Mouse (Mus musculus) R1 (cell line): ENCODE data around the gene Cdc27.

Experiments
- DNase-seq: peaks from one replicate; pipeline ENCODE4 v3.0.0-alpha.2; 2018; ENCODE audit warnings: low read depth, low spot score

Cdc27 gene

DNA sequence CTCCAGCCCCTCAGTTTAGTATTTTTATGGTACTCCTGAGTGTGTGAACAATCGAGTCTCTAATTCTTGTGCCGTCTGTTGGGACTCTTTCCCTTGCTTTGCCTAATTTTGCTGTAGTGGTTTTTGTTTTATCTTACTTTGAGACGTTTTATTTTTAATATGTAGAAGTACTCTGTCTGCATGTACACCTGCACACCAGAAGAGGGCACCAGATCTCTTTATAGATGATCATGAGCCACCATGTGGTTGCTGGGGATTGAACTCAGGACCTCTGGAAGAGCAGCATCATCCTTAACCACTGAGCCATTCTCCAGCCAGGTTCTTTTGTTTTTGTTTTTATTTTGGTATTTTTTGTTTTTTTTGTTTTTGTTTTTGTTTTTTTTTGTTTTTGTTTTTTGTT is 62.1 kb downstream of the Cdc27 start:
- peak; percentile 28 for DNase-seq

DNA sequence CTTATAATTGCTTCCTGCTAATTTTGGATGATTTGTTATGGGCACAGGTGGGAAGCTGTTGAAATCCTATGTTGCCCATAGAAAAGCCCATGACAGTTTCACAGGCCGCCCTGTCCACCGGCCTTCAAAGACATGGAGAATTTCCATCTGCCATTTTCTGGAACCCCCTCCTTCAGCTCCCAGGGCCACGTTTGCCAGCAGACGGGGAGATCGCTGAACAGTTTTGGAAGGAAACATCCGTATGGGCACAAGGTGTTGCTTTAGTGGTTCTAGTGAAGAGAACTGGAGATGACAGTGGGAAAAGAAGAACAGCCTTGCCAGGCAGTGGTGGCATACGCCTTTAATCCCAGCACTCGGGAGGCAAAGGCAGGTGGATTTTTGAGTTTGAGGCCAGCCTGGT is 68.4 kb downstream of the Cdc27 start:
- no peak for DNase-seq

DNA sequence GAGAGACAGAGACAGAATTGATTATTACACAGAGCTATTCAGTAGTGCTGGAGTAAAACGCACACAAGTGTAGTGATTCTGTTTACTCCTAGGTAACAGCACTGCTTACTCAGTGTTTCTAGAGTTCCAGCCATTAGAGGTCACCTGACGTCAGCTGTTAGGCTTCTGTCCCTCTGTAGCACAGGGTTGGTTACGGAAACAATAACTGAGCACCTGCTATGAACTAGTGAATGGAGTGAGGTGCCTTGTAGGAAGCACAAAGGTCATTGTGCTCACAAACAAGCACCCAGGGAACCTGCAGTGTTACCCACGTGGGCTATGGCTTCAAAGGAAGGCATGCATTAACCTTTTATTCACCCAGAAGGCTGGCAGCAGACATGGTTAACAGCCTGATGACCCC is 70.9 kb downstream of the Cdc27 start:
- peak; percentile 19 for DNase-seq

DNA sequence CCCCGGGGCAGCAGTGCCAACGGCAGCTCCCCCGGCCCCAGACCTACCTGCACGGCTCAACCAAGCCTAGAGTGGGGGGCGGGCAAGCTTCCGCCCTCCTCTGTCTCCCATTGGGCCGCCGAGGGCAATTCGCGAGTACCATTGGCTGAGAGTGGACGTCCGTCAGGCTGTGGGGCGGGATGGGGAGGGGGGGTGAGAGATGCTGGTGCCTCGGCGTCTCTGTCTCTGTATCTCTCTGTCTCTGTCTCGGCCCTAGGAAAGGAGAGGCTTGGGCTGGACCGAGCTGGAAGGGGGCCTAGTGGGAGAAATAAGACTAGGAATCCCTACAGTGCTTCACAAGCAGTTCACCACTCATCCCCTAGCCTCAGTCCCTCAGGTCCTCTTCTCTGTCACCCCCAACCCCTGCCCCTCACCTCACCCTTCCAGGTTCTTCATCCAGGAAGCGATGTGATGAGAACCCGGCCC is 81.0 kb downstream of the Cdc27 start:
- DNase-seq = peak; percentile 96

DNA sequence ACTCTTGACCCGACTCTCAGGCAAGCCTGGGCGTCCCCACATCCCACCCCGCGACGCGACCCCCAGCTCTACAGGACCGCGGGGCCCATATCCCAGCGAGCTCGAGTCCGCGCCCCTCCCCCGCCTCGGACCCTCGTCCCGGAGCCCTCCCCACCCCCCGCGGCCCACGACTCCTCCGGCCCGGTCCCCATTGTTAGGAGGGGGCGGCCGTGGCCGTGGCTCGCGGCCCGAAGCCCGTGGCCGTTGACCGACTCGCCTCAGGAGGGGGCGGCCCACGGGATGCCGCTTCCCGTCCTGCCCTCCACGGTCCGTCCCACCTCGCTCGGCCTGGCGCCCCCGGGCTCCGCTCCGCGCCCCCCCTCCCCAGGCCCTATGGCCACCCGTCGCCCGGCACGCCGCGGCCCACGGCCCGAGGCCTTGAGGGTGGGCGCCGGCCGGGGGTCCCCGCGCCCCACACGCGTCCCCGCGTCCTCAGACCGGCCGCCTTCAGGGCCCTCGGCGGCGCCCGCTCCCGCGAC is 81.6 kb downstream of the Cdc27 start, which contains the start of gene Kansl1:
Gene Kansl1 (minus strand): TSS at position 111 of the 518 bp plus-strand sequence.
- no peak for DNase-seq

DNA sequence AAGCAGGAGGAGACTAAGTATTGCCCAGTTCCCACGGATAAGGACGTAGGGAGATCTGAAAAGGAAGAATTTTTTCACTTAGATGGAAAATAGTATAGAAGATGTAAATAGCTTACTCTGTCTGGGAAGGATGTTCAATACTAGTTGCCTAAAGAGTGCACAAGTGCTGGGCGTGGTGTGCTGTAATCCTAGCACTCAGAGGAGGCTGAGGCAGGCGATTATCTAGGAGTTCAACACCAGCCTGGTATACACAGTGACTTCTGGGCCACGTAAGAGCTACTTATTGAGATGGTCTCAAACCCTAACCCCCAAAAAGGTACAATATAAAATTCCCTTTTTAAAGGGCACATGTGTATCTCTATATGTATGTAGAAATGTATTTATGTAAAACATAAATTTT is 82.7 kb downstream of the Cdc27 start:
- no peak for DNase-seq

DNA sequence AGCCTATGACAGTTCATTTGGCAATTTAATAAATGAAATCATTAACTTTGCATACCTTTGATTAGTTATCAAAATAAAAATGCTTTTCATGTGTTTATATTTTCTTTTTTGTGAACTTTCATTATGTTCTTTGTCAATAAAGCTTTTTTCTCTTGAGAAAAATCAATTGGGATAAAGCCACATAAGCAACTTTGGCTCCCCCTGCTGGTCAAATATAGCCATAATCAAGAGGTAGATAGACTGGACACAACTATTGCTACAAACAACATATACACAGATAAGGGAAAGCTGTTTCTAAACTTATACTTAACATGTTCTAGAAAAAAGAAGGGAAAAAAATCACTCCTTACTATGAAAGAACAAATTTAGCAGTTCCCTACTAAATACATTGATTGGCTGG is 88.9 kb downstream of the Cdc27 start:
- DNase-seq = peak; percentile 81

DNA sequence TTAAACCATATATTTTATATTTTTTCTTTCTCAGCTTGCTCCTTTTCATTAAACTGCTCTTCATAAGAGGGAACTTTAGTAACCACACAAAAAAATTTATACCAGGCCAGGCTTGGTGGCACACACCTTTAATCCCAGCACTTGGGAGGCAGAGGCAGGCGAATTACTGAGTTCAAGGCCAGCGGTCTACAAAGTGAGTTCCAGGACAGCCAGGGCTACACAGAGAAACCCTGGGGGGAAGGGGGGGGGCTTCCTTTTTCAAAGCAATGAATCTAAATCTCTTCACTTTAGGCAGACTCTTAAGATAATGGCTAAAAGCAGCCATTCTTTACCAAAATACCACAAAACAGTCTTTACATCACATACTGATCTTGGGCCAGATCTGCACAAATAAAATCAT is 90.7 kb downstream of the Cdc27 start:
- no peak for DNase-seq

DNA sequence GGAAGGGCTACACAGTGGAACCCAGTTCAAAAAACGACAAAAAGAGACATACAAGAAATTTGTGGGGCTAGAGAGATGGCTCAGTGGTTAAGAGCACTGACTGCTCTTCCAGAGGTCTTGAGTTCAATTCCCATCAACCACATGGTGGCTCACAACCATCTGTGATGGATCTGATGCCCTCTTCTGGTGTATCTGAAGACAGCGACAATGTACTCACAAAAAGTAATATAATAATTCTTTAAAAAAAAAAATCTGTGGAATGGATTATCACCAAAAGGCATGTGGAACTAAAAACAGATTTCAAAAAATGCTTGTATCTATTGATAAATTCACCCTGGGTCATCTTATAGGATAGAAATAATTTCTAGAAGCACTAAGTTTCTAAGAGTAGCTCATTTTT is 91.9 kb downstream of the Cdc27 start:
- DNase-seq = no peak
